Mouse (Mus musculus) kidney, postnatal 25 days (tissue): ENCODE measurements at regions not wholly inside any gene's neighbourhood (a gene's known extent, or its start where the extent isn't known, plus 50 kb on each side); places are given as distances from the start of the nearest gene placed in this dataset.

Source experiments
- DNase-seq, 2 experiments: peaks; one replicate each; pipeline ENCODE4 v3.0.0; 2021; ENCODE audit warnings: mixed read lengths in 2 of 2

DNA sequence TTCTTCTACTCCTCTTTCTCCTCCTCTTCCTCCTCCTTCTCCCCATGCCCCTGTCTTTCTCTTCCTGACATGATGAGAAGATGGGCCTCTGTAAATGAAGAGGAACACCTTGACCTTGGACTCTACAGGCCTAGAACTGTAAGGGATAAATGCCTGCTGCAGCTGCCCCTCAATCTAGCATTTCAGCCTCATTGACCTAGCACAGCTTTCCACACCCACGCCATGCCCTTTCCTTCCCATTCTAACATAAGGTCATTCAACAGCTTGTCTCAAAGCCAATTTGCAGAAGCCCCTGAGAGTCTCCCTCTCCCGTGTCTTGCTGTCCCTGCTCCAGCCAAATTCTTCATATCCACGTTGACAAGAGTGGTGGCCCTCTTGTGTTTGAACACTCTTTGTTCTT is 63.8 kb upstream of the Dscam start:
- DNase-seq = no peak

DNA sequence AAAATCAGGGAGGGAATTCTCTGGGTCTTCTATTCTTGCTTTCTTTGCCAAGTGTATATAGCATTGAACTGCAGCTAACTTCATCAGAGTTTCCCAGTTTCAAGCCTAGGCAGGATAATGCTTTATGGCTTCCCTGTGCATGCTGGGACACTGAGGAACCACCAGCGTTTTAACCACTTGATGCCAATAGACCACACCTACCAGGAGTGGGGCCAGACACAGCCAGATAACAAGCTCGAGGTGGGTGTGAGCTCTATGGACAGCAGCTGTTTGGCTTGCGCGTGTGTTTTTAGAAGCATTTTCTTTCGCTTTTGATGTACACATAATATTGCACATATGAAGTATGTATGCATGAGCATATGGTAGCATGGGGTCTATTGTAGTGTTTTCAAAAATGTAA is 69.1 kb upstream of the Dscam start:
- DNase-seq = no peak

DNA sequence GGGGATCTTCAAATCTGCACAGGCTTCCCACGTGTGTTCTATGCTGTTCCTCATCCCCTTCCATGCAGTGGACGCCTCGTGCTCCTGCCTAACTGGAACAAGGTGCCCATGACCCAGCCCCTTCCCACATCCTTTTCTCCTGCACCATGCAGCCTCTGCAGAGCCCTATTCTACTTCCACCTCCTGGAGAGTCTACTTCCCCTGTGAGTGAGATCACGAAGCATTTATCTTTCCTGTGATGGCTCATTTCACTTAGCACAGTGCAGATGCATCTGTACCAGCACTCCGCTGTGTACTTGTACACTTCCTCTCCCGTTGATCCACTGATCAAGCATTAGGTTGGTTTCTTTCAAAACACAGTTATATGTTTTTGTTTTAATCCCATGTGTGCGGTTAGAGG is 69.5 kb upstream of the Dscam start:
- DNase-seq = no peak

DNA sequence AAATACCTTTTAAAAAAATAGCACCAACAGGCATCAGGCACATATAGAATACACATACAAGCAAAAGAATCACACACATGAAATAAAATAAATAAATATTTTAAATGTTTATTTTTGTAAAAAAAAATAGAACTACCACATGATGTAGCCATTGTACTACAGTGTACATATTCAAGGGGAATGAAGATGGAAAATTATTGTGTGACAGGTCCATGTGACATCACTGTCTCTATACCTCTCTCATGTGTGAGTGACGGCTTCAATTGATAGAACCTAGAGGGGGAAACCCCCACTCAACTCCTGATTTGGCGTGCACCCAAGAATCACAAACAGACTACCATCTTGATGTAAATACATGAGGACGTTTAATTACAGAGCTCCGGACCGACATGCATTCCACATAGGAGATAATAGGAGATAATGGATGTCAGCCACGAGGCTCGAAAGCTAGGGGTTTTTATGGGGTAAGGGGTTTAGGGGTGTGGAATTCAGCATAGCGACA is 70.4 kb upstream of the Dscam start:
- DNase-seq = no peak

DNA sequence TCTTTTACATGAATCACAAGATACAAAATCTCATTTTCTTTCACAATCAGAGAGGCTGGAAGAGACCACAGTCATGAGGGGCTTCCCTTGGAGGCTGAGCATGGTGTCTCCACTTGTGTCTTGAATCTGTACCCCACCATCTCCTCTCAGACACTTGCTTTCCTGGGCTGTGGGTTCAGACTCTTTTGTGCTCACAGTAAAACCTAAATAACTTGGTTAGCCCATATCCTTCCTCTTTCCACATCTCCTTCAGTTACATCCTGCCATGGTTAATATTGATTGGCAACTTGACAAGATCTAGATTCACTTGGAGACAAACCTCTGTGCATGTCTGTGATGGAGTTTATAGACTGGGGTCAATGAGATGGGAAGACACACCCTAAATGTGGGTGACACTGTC is 71.1 kb upstream of the Dscam start:
- DNase-seq = no peak

DNA sequence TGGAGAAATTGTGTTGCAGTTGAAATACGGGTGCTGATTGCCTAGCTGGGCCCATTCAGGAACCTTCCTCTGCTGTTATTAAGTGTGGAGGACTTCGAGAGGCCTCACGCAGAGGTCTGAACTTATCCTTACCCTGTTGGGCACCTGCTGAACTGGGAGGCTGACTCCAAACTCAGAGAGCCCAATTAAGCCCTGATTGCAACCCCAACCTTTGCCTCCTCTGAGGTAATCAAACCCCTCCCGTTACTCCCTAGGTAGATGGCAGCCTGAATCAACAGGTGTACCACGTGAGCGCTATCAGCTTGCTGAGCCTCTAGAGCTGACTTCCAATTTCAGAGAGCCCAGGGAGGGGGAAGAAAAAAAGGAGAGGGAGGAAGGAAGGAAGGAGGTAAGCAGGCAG is 79.9 kb upstream of the Dscam start:
- no peak for DNase-seq

DNA sequence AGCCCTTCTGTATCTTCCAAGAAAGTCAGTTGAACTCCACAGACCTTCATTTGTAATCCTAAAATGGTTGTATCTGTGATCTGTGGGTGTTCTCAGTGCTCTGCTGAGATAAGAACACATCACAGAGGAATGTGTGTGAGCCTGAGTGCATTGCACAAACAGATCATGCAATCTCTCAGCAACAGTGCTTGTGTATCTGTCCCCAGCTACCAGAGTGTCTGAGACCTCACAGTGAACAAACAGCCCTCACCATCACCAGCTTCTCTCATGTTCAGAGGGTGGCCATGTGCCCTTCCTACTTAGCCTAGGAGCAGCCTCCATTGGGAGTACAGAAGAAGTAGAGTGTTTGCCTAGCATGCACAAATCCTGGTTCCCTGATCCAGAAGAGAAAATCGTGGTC is 82.0 kb upstream of the Dscam start:
- no peak for DNase-seq

DNA sequence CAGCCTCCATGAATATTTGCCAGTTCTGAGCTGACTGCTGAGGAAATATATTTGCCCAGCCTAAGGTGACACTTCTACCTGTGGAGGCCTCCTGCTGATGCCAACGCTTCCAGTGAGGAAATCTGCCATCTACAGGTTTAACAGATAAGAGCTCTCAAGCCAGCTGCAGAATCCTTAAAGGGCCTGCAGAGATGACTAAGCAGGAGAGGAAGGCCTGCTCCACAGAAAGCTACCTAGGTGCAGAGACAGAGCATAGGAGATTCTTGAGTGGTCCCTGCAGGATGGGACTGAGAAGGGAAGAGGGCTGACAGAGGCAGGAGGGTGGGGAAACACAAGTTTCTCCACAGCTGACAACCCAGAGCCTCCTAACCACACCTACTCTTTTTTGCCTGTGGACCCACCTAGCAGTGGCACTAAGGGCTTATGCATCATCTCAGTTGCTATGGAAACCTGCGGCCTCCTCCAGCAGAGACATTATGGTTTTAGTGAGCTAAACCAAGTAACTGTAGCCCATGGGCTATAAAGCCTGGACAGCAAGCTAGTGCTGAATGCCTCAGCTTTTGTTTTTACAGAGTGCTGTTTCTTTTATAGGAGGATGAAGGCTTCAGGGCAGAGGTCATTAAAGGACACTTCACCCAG is 82.6 kb upstream of the Dscam start:
- no peak for DNase-seq

DNA sequence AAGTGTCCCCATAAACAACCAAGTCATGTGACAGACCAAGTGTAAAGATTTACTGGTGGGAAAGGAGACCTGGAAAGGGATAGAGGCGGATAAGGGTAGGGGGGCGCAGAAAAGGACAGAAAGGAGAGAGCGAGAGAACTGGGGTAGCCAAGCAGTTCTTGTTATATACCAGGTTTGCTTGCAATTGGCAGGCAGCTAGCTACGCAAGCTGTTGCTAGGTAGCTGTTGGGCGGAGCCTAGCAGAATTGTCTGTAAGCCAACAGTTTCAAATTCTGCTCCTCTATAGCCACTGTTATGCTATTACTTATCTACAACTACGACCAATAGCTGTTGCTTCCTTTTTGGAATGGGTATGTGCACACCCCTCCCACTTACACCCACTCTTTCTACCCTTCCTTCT is 88.3 kb upstream of the Dscam start:
- DNase-seq = no peak

DNA sequence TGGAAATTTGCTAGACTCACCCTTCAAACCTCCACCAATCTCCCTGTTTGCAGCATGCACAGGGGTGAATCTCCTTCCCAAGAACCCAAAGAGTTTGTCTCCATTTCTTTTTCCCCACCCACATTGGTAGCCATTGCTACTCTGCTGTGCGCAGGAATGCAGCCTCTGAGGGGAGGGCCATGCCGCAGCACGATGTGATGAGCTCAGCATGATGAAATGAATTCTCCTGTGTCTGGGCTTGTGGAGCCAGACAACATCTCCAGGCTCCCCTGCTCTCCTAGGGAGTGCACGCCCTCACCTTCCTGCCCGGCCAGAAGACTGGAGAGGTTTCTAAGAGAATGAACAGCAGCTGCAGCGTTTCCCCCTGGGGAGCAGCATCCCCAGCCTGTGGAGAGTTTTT is 92.9 kb upstream of the Dscam start:
- no peak for DNase-seq

DNA sequence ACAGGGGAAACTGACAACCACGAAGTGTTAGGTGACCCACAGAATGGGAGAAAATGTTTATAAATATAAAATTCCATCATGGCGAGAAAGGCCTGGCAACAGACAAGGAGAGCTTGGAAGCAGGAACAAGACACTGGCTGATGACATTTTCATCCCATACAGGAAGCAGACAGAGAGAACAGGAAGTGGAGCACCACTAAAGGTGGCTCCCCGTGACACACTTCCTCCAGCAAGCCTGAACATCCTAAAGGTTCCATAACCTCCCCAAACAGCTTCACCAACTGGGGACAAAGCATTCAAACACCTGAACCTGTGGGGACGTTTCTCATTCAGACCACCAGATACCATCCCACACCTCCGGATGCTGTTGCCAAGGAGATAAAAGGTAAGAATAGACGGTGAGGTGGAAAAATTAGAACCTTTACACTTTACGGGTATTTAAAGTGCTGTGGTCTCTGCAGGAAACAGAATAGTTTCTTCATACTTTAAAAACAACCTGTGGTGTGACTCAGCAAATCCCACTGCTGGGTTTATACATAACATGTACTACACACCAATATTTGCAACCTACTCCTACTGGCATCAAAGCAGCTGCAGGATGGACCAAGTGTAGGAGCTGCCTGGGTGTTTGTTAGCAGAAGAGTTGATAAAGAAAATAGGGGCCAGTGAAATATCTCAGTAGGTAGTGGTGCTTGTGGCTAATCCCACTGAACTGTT is 86.0 kb upstream of the Bace2 start:
- no peak for DNase-seq

DNA sequence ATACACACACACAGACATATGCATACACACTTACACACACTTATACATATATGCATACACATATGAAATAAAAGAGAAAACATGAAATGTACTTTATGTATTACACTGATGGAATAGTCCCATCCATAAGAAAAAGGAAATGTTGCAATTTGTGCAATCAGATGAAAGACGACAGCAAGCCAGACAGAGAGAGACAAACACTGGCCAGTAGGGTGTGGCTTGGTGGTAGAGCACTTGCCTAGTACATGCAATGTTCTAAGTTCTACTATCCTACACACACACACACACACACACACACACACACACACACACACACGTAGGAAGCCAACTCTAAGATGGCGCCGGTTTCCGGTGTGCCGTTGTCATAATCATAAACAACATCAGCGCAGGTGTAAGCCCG is 85.3 kb upstream of the Bace2 start:
- no peak for DNase-seq

DNA sequence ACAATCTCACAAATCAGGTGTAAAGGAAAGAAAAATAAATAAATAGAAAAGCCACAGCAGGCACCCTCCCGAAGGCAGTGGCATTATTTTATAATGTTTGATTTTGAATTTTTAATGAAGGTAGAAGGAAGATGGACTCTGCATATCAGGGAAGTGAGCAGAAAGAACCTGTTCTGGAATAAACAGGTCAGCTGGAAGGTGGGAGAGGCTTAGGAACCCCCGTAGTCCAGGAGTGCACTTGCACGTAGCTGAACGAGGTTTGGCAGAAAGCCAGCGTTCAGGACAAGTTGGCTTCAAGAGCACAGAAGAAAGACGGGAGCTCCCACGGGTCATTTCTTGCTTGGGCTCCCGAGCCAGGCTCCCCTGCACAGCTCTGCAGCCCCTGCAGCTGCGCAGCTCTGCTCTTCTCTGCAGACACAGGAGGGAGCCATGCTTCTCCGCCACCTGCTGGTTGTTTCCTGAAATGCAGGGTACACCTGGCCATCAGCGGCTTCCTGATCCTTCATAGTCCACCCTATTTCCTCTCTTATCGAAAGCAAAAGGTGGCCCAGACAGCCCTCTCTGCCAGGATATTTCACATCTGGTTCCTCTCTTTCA is 84.4 kb upstream of the Bace2 start:
- peak; percentile 71 to 82 for DNase-seq

DNA sequence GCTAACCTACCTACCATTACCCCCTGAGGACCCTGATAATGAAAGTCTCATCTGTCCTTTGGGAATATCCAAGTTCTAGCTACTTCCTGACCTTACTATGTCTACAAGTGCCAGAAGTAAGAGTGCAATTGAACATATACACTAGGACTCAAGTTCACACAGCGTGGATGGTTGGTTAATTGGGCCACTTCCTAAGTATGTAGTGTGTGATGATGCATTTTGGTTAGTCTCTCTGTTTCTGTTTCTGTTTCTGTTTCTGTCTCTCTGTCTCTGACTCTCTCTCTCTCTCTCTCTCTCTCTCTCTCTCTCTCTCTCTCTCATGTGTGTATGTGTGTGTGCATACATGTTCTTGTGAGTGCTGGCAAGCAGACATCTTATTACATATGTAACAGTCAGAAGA is 77.6 kb upstream of the Bace2 start:
- no peak for DNase-seq

DNA sequence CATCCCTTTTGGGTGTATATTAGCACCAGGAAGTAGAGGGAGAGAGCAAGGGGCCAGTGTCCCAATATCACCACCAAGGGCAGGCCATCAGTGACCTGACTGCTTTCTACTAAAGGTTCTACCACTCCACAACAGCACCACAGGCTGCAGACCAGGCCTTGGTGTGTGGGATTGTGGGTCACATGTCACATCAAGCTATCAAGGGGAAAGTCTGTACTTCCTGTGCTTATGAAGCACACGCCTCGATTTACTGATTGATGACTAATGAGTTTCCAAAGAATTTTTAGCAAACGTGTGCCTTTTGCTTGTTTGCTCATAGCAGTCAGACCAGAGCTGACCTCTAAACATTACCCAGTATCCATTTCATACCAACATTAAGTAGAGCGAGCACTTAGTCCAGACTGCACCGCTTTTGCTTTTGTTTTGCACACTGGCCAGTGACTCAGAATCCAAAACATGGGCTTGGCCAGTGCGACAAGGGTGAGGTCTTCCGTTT is 74.9 kb upstream of the Bace2 start:
- no peak for DNase-seq

DNA sequence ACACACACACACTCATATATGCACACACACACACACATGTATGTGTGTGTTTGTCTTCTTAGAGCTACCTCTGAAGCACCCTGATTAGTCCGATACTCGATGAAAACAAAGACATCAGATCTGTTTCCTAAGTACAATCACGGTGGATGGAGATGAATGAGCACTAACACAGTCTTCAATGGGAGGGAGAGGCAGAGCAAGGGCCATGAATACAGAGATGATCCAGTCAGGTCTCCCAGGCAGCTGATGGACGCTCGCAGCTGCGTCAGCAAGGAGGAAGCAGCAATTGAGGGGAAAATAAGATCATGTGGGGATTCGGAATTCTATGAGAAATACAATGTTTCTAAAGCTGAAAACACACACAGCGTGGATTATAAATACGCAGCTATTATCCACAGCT is 73.6 kb upstream of the Bace2 start:
- no peak for DNase-seq

DNA sequence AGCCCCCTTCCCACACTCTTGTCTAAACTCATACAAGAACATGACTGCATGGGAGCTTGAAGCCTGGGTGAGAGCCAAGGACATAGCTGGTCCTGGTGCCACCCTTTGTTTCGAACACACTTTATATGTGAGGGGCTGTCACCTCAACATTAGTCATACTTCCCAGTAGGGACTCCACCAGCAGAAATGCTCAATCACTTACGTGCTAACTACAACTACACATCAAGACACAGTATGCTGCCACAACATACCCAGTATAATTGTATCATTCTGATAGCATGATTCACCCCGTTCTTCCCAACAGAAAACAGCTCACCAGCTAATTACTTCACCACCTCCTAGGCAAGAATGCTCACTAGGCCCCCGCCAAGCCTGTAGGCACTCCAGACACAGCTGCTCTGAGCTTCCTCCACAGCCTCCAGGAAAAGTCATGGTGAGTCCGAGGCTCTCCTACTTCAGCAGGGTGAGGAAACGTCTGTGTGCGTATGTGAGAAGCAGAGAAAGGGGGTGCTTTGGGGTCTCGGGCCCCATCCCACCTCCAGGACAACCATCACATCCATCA is 70.6 kb upstream of the Bace2 start:
- no peak for DNase-seq

DNA sequence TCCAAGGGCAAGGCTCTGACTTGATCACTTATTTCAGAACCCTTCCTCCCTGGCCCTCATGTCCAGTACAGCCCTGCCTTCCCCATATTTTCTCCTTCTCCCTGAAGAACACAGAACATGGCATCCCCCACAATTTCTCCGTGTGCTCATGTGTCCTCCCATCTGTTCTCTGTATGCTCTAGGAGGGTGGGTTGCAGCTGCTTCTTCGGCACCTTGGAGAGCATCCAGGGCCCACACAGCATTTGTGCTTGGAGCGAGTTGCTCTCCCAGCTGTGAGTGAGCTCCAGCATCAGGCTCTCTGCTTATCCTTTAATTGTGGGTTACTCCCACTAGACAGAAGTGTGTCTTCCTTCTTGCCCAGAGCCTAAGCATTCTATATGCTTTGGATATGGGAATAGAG is 69.8 kb upstream of the Bace2 start:
- DNase-seq = no peak

DNA sequence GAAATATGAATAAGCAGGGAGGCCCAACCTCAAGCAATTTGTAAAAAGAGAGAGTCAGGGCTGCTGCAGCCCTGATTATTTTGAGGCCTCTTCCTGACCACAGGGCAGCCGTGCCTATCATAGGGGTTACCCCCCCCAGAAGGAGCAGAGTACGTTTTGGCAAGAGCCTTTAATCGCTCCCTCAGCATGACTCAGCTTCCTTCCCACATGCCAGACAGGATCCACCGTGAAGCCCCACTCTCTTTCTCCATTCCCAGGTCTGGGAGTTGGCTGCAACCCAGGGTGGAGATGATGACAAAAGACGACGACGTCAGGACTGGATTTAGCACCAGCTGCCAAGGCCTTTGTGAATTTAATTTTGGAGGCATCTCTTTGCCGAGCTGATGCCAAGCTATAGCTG is 67.9 kb upstream of the Bace2 start:
- DNase-seq = peak; percentile 32 to 43

DNA sequence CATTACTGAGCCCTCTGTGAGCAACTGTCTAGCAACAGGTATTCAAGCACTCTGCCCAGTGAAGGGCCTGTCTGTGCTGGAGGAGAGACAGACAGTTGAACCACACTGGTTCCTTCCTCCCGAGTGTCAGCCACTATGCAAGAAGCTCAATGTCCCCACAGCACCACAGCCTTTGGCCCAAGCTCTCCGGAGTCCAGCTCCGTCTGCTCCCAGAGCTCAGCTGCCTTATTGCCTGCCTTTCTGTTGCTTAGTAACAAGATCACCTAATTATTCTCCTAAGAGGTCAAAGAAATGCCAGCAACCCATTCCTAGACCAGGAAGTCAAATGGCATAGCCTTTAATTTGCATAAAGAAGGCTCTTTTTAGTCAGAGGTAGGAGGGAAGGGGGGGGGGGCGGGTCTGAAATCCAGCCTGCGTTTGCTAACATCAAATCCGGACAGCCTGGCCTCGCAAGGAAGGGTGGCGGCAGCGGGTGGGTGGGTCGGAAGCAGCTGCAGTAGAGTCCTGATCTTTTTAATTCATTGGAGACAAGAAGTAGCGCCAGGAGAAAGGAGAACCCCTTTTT is 64.0 kb upstream of the Bace2 start:
- DNase-seq = peak; percentile 20 to 64

DNA sequence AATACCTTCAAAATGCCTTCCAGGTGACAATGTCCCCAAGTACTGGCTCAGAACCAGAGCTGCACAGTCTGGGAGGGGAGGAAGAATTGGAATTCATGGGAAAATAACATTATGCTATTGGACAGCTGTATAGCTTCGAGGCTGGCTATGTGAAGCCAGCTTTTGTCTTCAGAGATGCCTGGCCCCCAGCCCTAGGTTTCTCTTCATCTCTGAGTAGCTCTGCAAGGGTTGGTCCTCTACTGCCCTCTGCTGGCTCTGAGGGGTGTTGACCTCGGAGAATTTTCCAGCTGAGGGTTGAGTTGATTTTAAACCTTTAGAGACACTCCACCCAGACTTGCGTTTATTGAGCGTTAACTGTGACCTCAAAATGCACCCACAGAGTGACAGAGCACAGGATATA is 63.3 kb upstream of the Bace2 start:
- DNase-seq = peak; percentile 71 to 74

DNA sequence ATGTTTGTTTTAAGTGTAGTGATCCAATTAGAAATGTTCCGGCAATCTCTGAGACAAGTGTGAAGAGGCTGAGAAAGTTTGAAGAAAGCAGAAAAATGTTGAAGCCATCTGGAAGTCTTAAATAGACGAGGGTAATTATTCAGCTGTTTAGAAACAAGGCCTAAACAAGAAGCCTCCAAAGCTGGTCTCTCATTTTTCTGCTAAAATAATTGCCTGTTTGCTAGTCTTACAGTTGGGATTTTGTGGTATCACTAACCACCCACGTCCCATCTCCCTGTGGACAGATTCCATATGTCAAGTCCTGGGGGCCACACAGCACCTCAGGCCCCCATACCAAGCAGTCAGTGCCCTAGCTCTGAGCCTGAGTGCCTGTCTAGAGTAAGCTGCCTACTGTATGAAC is 59.4 kb upstream of the Bace2 start:
- no peak for DNase-seq

DNA sequence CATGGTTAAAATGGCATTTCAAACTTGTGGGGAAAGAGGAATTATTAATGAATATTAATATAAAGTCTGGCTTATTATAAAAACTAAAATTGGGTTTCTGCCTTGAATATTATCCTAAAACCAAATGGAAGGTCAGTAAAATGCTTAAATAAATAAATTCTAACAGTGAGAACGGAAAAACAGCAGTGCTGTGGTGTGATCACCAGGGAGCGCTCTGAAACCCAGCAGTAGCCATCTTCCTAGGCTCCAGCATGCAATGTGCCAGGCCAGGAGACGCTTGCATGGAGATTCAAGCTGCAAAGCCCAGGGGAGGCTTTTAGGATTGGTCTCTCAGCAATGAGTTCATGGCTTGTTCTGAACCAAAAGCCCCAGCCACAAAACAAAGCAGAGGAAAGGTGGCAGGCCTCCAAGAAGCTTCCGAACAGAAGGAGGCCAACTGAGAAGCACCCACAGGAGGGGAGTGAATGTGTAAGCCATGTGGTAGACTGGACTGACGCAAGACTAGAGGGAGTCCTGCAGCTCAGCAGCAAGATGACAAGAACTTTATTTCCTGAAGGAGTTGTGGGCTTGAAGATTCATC is 52.3 kb upstream of the Bace2 start:
- DNase-seq = no peak
